Mouse (Mus musculus) right cerebral cortex, adult 18-20 months (tissue): ENCODE measurements at regions not wholly inside any gene's neighbourhood (a gene's known extent, or its start where the extent isn't known, plus 50 kb on each side); places are given as distances from the start of the nearest gene placed in this dataset.

Source experiments
- DNase-seq: peaks from one replicate; pipeline ENCODE4 v3.0.0; 2022; ENCODE audit warnings: mixed read lengths

DNA sequence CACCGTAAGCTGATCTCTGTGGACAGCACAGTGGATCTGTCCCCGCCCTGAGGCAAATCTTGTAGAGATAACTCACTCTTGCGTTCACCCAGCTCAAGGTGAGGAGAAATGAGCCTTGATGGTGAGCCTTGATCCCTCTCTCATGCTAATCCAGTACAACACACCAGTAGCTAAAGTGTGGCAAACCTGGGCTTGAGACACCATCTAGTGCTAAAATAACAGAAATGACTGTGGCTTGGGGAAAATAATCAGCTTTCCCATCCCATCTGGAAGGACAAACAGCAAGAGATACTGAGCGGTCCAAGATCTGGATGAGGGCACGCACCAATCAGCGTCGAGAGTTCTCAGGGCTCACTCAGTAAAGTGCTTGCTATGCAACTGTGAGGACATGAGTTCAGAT is 50.9 kb upstream of the Cbln4 start:
- DNase-seq: no peak

DNA sequence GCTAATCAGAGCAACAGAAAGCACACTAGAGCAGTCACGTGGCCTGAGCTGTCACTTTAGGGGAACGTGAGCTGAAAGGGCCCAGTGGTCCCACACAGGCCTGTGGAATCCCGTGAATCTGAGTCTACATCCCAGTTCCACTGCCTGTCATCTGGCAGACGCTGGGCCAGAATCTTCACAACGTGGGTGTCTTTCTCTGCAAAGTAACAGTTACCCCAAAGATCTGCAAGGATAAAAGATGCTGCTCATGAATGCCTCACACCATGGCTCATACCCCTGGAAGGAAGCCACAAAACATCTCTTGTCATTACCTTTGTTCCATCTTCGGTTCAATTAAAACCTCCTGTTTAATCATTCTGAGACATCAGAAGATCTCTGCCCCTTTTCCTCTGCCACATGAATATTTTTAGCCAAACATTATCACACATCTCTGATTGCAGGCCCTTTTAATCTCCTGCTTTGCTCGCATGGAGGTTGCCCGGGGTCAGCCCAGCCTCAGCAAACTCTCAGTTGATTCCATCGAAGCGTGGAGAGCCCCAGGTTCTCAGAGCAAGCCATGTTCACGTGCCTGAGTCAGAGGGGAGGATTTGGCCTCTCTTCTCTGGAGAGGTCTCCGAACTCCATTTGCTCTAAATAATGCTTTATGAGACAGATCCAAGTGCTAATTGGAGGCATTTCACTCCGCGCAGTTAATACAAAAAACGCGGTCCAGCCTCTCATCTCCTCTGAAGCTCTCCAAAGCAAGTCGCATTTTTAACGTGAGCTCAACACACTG is 60.8 kb upstream of the Cbln4 start:
- peak; percentile 55 for DNase-seq

DNA sequence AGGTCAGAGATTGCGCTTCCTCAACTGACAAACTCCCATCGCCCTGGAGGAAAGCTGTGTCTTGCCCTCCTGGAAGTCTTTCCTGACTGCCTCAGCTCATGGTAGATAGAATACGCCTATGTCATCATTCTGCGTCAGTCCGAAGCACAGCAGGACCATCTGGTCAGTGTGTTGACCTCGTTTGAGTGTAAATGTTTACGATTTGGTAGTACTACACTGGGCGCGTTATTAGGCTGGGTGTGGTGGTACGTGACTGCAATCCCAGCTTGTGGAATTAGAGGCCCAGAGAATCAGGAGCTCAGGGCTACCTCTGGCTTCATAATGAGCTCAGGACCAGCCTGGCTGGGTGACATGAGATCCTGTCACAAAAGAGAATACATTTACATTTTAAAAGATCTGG is 62.0 kb upstream of the Cbln4 start:
- DNase-seq: no peak

- DNase-seq: no peak
Observed at GRCm38 (mm10) chr2:172110706-172111105, 67.4 kb upstream of the Cbln4 start.

DNA sequence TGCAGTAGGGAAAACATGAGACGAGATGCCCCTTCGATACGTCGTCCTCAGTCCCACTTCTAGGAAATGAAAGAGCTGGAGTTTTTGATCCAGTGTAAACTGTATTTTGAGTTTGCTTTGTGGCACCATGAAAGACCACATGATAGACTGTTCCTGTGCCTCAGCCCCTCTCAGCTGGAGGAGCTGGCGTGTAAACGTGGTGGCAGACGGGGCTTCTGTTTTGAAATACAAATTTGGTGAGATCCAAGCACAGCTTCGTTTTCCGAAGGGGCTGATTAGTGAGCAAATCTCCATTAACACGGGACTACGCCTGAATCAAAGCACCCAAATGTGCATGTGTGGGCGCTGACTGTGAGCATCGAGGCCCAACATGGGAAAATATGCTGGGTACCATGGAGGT is 70.4 kb upstream of the Cbln4 start:
- no peak for DNase-seq

DNA sequence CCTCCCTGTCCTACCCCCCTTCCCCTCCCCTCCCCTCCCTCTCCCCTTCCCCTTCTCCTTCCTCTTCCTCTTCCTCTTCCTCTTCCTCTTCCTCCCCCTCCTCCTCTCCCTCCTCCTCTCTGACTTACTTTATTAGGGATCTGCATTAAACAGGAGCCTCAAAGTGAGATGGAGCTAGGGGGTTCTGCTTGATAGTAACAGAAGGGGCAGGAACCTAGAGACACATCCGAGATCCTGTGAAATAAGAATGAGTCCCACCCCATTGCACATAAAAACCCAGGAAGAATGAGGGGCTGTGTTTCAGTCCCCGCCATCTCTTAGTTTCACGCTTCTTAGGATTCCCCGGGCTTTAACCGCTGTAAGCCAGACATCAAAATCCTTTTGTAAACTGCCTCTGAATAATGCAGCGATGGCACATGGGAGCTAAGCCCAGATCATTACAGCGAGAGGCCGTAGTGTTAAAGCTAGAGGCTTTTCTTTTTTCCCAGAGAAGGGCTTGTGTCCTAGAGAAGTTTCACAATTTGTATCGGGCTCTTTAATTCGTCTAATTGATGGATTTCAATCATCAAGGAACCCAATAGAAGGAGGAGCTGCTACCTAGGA is 72.4 kb upstream of the Cbln4 start:
- DNase-seq: no peak

DNA sequence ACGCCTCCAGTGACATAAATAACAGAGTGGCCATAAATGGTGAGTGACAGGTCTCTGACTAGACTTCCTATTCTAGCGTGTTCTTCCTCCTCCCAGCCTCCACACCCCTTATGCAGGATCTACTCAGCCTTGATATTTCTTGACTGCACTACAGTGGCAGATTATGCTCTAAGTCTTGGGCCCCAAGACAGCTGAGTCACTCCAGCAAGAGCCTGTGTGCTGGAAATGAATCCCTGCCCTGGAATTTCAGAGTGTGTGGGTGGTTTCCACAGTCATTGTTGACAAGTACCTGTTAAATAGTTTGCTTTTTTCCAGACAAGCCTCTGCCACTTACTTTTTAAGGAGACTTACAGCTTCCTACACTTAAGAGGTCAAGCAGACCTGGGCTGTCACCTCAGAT is 84.3 kb upstream of the Cbln4 start:
- DNase-seq: peak; percentile 73

DNA sequence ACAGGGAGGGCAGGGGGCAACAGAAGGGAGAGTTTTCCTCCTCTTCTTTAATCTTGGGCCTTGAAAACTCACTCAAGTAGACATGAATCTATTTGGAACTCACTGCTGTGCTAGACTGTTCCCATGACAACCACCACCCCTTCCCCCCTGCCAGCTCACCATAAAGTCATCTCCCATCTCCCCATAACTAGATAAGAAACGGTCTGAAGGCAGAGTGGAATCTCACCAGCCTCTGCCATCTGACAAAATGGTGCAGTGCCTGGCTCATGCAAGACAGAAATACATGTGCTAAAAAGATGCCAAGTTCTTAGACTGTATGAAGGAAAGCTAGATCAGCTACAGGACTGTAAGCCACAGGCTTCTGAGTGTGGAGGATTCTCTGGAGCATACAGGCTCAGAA is 88.0 kb upstream of the Cbln4 start:
- peak; percentile 61 for DNase-seq

- peak; percentile 52 for DNase-seq
Observed at GRCm38 (mm10) chr2:172132623-172133332, 89.5 kb upstream of the Cbln4 start.

DNA sequence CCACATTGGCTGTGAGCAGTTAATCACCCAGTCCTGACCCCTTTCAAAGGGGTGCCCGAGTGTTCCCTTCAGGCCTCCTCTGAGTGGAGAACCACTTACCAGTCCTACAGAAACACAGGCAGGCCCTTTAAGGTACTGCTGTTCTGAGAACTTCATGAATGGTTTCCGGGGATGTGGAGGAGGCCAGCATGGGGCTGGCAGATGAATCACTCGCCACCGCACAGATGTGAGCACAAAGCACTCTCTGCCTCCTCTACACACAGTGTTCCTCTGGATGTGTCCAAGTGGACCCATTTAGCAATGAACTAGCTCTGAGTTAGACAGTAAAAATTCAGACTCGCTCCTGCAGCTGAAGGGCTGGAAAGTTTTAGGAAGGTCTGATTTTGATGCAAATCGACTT is 96.8 kb upstream of the Cbln4 start:
- peak; percentile 88 for DNase-seq

DNA sequence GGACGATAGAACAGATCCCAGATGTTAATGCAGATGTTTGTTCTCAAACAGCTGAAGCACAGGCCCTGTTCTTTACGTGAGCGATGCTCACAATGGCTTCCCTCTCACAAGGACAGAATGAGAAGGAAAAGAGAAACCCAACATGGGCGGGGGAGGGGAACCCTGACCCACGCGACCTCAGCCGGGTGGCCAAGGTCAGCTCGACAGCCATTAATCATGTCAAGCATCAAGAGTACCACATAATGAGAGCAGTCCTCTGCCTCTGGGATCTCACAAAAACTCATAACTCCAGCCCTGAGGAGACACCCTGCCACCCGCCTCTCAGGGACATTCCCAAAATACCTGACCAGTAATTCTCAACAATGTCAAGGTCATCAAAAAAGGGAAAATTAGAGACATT is 100.0 kb upstream of the Cbln4 start:
- DNase-seq: no peak

- peak; percentile 17 for DNase-seq
Observed at GRCm38 (mm10) chr2:172148736-172149135, 99.6 kb upstream of the Mc3r start.

DNA sequence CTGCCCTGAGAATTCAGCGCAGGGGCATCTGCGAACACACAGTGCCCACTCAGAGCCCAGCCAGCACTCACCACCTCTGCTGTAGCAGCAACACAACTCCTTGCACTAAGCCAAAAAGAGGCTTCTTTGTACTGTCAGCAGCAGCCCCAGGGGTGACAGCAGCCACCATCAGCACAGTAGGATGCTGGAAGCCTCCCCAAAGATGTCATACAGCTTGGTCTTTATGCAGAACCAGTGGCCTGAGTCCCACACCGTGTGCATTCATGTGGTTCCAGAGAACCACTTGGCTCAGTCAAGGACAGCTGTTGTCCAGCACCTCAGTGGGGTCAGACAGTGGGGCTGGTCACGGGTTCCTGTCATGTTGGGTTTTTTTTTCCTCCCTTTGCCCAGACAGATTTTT is 98.6 kb upstream of the Mc3r start:
- DNase-seq: no peak

GRCm38 (mm10) chr2:172150898-172151297 is 97.4 kb upstream of the Mc3r start:
- DNase-seq: no peak

DNA sequence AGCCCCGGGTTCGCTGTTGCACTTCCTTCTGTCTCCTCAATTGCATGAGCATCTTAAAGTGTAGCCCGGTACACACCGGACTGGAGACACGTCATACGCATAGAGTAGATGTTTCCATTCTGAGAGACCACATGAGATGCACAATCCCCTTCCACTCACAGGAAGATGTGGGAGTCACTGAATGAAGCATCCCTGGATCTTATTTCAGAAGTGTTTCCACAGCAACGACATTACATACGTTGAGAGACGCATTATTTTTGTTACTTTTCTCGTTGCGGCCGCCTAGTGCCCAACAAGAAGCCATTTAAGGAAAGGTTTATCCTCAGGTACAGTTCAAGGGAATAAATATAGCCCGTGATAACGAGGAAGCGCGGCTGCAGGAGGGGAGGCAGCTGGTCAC is 88.4 kb upstream of the Mc3r start:
- DNase-seq: peak; percentile 61

DNA sequence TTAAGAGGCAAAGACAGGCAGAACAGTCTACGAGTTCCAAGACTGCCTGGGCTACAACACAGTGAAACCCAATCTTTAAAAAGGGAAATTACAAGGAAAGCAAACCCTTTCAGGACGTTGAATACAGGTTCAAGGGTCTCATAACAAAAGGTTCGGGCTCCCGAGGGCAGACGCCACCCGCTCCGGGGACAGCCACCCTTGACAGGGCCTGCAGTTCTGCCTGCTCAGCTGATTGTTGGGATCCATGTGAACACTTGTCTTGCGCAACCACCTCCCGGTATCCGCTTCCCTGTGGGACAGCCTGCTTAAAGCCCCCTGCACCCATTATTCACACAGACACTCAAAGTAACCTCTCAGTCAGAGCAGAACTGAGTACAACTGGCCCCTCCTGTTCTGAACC is 70.9 kb upstream of the Mc3r start:
- no peak for DNase-seq

DNA sequence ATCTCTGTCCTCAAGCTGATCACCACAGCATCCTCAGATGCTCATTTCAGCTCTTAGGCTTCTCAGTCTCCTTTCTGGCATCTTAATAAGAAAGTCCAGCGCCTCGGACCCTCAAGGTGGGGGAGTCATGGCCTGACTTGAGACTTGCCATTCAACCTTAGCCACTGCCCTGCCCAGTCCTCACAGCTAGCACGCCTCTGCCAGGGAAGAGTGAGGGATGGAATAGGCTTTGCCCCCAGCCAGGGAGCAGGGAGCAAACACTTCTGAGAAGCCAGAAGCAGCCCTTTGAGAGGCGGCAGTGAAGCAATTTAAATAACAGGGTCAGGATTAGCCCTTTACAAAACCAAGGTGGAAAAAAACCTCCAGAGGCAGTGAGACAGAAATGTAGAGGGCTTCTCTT is 69.0 kb upstream of the Mc3r start:
- no peak for DNase-seq

- DNase-seq: no peak
Observed at GRCm38 (mm10) chr2:172197746-172198145, 50.5 kb upstream of the Mc3r start.
